Mouse (Mus musculus) thymus, adult 2 months (tissue): ENCODE measurements around the gene Itgb7. TPM values are rescaled to one million over a fixed set of nuclear protein-coding genes. Genes with fewer than 3 reads are reported as not detected.
A peak's percentile ranks its signal among the peaks of the same experiment; 100 is the strongest.

Experiments
- DNase-seq: peaks from one replicate; pipeline ENCODE4 v3.0.0; 2021
- H3K27ac ChIP-seq: fragments of 200-500 bp; 2 replicates; pipeline ENCODE4 v1.5.1; 2012; ENCODE audit warnings: low read length, control low read depth; ENCODE audit not compliant: control insufficient read depth, insufficient read depth
- H3K27me3 ChIP-seq: fragments of 200-500 bp; 2 replicates; pipeline ENCODE4 v1.6.1; 2012; ENCODE audit warnings: mild to moderate bottlenecking, low read length, moderate library complexity, mixed read lengths; ENCODE audit not compliant: control insufficient read depth, insufficient read depth
- H3K36me3 ChIP-seq: fragments of 200-500 bp; 2 replicates; pipeline ENCODE4 v1.6.1; 2012; ENCODE audit warnings: mild to moderate bottlenecking, low read length, moderate library complexity; ENCODE audit not compliant: control insufficient read depth, insufficient read depth
- H3K4me1 ChIP-seq: fragments of 200-500 bp; replicated peaks from 2 replicates; pipeline ENCODE4 v1.6.1; 2012; ENCODE audit warnings: low read length; ENCODE audit not compliant: control insufficient read depth, insufficient read depth
- H3K4me3 ChIP-seq: fragments of 200-500 bp; 2 replicates; pipeline ENCODE4 v1.5.1; 2012; ENCODE audit warnings: mild to moderate bottlenecking, low read length, control low read depth, moderate library complexity; ENCODE audit not compliant: control insufficient read depth, insufficient read depth
- CTCF ChIP-seq: fragments of 200-500 bp; IDR thresholded peaks from 2 replicates; pipeline ENCODE4 v1.5.1; 2012; ENCODE audit warnings: mild to moderate bottlenecking, control low read depth, low read length, moderate library complexity, borderline replicate concordance; ENCODE audit not compliant: control insufficient read depth, poor library complexity, insufficient read depth; ENCODE audit errors: extremely low read depth
- POLR2A ChIP-seq: fragments of 200-500 bp; IDR thresholded peaks from 2 replicates; pipeline ENCODE4 v1.6.1; 2012; ENCODE audit warnings: mild to moderate bottlenecking, low read length, control low read depth, moderate library complexity; ENCODE audit not compliant: control insufficient read depth, poor library complexity, insufficient read depth; ENCODE audit errors: extremely low read depth
- WGBS: fragments of 180-500 bp; shearing (Covaris S2); methylation state at CpG from one replicate; pipeline ENCODE4 v1.1.7; 2018; 5-methylcytosine and 5-hydroxymethylcytosine counted together
- polyA plus RNA-seq: library from polyadenylated mRNA; depleted of rRNA; stranded (reverse); fragments of >200 nt; gene quantifications from 2 replicates; pipeline ENCODE4 v1.2.3, GENCODE M21; 2012

Gene Itgb7
- polyA plus RNA-seq, 1 experiment = 82.8 TPM

DNA sequence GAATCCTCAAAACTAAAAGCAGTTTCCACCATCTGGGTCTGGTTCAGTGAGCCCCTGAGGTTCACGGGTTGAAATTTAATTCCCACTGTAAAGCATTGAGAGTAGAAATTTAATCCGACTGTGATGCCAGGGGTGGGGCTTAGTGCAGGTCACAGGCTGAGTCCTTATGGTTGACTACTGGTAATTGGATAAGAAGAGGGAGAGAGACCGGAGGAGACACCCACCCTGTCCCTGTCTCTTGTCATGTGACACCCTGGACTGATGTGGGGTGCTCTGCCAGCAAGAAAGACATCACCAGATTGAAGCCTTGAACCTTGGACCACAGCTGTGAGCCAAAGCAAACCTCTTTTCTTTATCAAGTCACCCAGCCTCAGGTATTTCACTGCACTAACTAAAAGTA, 48.7 kb downstream of the Itgb7 start:
- WGBS = 92% methylated on average over 3 of the region's 3 CpGs
- H3K27ac ChIP-seq = no peak overlapping the region
- TF ChIP-seq POLR2A = no peak
- TF ChIP-seq CTCF = no peak

DNA sequence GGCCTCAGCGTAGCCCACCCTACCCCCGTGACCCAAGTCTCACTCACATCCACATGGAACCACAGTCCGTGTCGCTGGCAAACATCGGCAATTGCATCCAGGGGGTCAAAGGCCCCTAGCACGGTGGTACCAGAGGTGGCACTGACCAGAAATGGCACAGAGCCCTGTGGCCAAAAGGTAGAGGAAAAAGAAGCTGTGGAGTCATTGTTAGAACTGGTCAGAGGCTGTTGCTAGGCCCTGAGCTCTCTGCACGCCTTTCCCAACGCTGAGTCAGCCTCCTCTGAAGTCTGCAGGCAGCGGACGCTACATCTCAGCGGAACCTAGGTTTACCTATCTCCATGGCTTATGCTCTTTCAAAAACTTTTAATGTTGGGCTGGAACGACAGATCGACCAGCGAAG, 51.8 kb downstream of the Itgb7 start:
- no peak overlapping the region for H3K4me3 ChIP-seq
- peaks cover 2% of the 10 kb centered on the region; the same call in 1 of the 2 replicates for H3K4me1 ChIP-seq
- H3K27ac ChIP-seq = no peak overlapping the region
- DNase-seq = no peak
- H3K36me3 ChIP-seq = no peaks in the 10 kb centered on the region
- whole genome bisulfite sequencing = 97% methylated on average over 14 of the region's 14 CpGs
- TF ChIP-seq POLR2A = no peak
- no peak for TF ChIP-seq CTCF
- no peaks in the 10 kb centered on the region for H3K27me3 ChIP-seq

More for the DNA sequence above, 48.7 kb downstream of the Itgb7 start:
- Histone ChIP-seq H3K4me3 (no peak overlapping the region), H3K27me3 (no peaks in the 10 kb centered on the region), H3K4me1 (peaks cover 2% of the 10 kb centered on the region; the same call in 1 of the 2 replicates), H3K36me3 (no peaks in the 10 kb centered on the region)
- no peak for DNase-seq

DNA sequence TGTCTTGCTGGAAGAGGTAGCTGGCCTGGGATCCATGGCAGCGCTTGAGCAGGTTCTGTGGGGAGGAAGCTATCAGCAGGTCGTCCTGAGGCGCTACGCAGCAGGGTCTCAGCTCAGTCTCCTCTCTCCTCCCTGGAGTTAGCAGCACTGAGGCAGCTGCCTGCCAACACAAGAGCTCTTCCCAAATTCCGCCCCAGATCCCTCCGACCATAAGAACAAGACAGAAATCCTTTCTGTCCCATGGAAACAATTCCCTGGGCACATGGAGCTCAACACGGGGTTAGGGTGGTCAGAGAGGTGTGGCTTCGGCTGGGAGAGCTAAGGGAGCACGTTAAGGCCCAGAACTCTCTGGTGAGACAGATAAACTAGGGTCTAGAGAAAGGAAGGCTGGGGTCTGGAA, 52.6 kb downstream of the Itgb7 start:
- no peak for TF ChIP-seq POLR2A
- no peak for TF ChIP-seq CTCF

DNA sequence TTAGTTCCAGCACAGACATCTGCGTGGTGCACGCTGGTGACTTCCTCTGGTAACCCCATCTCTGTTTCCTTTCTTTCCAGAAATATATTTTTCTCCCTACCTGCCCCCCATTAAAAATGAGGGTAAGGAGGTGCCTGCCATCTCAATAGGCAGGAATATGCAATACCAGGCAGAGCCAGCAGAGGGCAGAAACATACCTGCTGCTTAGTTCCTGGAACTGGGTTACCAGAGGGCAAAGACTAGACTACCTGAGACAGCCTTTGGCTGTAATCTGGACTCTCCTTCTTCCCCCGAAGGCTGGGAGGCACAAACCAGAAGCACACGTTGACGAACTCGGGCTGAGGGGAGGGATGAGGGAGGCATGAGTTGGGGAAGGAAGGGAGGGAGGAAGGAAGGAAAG, 53.5 kb downstream of the Itgb7 start:
- Histone ChIP-seq H3K27ac (no peak overlapping the region), H3K4me3 (no peak overlapping the region), H3K27me3 (no peaks in the 10 kb centered on the region), H3K36me3 (no peaks in the 10 kb centered on the region), H3K4me1 (peaks cover 2% of the 10 kb centered on the region; the same call in 1 of the 2 replicates)
- WGBS = 15% methylated on average over 6 of the region's 6 CpGs
- TF ChIP-seq POLR2A (no peak), CTCF (no peak)
- DNase-seq = peak; percentile 87

More for the DNA sequence above, 52.6 kb downstream of the Itgb7 start:
- H3K36me3 ChIP-seq = no peaks in the 10 kb centered on the region
- no peaks in the 10 kb centered on the region for H3K27me3 ChIP-seq
- no peak overlapping the region for H3K4me3 ChIP-seq
- no peak overlapping the region for H3K27ac ChIP-seq
- 95% methylated on average over 9 of the region's 9 CpGs for WGBS
- no peak for DNase-seq
- H3K4me1 ChIP-seq = peaks cover 2% of the 10 kb centered on the region; the same call in 1 of the 2 replicates

DNA sequence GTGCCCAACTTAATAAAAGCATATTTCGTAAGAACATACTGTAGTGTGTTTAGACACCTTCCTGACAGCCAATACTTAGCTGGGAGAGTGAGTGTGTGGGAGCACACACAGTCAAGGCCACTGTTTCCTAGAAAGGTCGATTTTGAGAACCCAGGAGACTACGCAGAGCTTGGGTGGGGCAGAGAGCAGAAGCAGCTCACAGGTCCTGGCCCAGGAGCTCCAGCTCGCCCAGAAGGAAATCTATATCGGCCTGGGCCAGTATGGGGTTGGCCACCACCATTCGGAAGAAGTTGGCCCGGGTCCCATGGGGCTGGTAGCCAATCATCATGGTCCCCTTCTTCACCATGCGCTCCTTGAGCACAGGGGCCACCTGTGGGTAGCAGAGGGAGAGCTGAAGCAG, 54.3 kb downstream of the Itgb7 start:
- TF ChIP-seq POLR2A (no peak), CTCF (no peak)
- no peak overlapping the region for H3K27ac ChIP-seq
- 89% methylated on average over 8 of the region's 8 CpGs for WGBS
- no peak overlapping the region for H3K4me3 ChIP-seq
- no peak for DNase-seq
- H3K4me1 ChIP-seq = peaks cover 2% of the 10 kb centered on the region; the same call in 1 of the 2 replicates
- no peaks in the 10 kb centered on the region for H3K27me3 ChIP-seq
- no peaks in the 10 kb centered on the region for H3K36me3 ChIP-seq

DNA sequence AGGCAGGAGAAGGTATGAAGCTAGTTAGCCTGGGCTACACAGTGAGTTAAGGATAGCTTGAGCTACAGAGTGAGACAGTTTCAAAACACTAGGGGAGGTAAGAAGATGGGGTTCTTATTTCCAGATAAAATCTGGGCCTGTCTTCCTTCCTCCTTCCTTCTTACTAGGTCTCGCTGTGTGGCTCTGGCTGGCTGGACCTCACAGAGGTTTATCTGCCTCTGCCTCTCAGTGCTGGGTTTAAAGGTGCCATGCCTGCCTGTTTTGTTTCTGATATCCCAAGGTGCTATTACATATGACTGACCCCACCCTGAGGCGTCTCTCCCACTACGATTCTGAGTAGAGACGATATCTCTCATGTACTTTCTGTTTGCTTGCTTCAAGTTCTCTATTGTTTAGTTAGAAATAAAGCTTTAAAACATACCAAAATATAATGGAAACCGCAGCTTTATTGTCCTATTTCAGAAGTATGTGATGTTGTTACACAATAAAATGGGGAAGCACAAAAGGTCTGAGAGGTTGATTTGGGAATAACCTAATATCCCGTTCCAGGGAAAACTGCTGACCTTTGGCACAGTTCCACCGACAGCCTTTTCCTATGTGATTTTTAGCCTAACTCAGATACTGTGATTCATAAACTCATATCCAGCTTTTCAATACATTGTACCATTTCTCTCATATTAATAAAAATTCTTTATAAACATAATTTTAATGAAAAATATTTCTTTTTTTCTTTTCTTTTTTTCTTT, 55.0 kb downstream of the Itgb7 start:
- H3K4me3 ChIP-seq = no peak overlapping the region
- 89% methylated on average over 7 of the region's 7 CpGs for WGBS
- H3K27ac ChIP-seq = no peak overlapping the region
- H3K27me3 ChIP-seq = no peaks in the 10 kb centered on the region
- peaks cover 2% of the 10 kb centered on the region; the same call in 1 of the 2 replicates for H3K4me1 ChIP-seq
- no peak for DNase-seq
- no peaks in the 10 kb centered on the region for H3K36me3 ChIP-seq
- TF ChIP-seq CTCF (no peak), POLR2A (no peak)
